Mouse (Mus musculus) regulatory T cell (primary cell): ENCODE data around the gene Mapkapk2.
"Not testable (repeated sequence)": the region's sequence is repeated elsewhere in the genome, so short reads cannot be mapped to it uniquely, and the experiment has no call there.

Experiments used
- in situ Hi-C: fragments of 300-600 bp; cut with MboI, MseI; formaldehyde crosslinking; loops from one replicate; pipeline ENCODE4 v1.15.1; 2025; ENCODE audit warnings: high pct_unique_total_duplicates

The Mapkapk2 gene

DNA sequence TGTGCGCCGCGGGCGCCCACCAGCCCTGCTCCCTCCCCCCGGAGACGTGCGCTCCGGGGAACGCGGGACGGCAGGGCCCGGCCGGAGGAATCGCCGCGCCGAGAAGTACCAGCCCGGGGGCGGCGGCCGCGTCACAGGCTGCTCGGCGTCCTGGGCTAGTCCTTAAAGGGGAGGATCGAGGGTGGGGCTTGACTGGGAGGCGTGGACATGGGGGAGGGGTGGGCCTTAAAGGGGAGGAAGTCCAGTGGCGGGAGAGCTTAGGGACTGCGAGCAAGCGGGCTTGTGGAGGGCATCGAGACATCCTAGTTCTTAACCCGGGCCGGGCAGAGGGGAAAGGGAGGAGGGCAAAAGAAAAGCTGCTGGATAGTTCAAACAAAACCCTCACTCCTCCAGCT, at the start of gene Mapkapk2:
Gene Mapkapk2 (minus strand): TSS at position 127 of the 395 bp plus-strand sequence.
- in situ Hi-C loops = no loop called here

DNA sequence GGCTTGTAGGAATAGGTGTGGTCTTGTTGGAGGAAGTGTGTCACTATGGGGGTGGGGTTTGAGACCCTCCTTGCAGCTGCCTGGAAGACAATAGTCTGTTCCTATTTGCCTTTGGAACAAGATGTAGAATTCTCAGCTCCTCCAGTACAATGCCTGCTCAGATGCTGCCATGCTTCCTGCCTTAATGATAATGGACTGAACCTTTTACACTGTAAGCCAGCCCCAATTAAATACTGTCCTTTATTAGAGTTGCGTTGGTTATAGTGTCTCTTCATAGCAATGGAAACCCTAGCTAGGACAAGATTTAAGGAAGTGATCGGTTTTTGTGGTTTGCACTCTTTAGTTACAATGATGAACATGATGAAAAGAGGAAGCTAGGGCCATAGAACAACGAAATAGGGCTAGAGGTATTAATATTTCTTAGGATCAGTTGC, 48.6 kb upstream of the Mapkapk2 start:
- in situ Hi-C loops = no loop called here

DNA sequence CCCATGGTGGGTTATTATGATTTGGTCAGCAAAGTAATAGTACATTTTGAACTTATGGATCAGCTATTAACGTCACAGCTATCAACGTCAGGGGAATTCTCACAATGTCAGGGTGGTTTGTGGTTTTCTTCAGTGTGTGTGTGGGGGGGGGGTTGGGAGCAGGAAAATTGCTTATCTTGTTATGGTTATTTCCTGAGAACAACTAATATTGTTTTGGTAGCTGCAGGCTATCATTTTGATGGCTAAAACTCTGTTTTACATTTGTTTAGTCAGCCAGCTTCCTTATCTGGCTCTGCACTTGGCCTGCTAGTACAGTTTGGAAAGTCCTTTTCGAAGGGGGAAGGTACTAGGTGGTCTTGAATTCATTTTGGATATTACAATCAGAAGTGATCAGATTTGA, 47.6 kb upstream of the Mapkapk2 start:
- in situ Hi-C loops = not testable (repeated sequence)

DNA sequence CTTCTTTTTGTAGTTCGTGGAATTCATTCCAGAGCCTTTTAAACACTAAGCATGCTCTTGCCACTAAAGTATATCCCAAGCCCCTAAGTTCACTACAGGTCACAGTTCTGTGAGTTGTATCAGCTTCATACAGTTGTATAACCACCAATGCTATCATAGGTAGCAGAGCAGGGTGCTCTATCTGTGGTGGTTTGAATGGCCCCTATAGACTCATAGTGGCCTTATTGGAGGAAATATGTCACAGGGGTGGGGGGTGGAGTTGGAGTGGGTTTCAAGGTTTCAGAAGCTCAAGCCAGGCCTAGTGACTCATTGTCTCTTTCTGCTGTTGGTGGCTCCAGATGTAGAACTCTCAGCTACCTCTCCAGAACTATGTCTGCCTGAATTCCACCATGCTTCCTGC, 44.8 kb upstream of the Mapkapk2 start:
- in situ Hi-C loops = no loop called here

DNA sequence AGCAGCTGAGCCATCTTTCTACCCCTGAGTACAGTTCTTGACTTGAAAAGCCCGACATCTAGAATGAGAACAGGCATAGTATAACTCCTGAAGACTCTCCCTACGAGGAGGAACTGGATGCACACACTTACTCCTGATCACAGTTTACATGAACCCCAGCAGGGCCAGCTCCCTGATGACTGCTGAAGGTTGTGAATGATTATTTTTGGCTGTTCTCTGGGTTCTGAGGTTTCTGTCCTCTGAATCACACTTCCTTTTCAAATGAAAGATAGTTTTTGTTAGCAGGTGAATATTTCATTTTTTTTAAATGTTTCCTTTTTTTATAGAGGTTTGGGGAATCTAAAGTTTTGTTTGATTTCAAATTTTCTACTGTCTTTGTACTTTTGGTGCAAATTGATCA, 43.8 kb upstream of the Mapkapk2 start:
- in situ Hi-C loops = no loop called here

DNA sequence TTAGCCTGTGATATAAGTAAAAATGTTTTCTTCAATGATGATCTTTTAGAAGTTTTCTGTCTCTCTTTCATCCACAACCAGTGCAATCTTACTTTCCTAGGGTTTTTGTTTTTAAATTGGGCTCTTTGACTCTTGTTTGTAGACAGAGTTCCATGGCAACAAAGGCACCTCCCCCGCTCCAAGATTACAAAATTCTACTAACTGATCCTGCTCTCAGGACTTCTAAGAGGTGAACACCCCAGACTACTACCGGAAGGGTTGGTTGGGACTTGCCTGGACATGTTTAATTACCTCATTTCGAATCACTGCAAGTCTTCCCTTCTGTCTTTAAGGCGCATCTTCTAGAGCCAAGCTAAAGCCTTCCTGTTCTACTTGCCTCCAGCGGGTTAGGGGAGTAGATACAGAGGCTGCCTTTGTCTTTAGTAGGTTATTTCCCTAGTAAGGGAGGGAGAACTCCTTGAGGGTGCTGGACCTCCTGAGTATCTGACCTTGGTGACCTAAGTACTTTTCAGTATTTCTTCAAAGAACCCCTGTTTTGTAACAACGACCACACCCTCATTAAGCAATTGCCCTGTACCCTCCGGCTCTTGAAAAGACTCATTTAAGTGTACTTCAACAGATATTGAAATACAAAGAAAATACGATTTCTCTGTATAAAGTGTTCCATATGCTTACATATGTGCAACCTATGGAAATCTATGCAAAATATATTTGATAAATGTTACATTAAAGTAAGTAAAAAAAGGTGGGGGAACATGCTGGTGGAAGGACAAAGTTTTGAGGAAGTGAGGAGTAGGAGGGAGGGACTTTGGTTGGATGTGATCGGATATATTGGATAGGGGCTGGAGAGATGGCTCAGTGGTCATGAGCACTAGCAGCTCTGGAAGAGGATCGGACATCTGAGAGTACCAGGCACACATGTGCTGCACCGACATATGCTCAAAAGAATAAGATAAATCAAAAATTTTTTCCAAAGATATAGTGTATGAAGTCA, 41.8 kb upstream of the Mapkapk2 start:
- in situ Hi-C loops = no loop called here

DNA sequence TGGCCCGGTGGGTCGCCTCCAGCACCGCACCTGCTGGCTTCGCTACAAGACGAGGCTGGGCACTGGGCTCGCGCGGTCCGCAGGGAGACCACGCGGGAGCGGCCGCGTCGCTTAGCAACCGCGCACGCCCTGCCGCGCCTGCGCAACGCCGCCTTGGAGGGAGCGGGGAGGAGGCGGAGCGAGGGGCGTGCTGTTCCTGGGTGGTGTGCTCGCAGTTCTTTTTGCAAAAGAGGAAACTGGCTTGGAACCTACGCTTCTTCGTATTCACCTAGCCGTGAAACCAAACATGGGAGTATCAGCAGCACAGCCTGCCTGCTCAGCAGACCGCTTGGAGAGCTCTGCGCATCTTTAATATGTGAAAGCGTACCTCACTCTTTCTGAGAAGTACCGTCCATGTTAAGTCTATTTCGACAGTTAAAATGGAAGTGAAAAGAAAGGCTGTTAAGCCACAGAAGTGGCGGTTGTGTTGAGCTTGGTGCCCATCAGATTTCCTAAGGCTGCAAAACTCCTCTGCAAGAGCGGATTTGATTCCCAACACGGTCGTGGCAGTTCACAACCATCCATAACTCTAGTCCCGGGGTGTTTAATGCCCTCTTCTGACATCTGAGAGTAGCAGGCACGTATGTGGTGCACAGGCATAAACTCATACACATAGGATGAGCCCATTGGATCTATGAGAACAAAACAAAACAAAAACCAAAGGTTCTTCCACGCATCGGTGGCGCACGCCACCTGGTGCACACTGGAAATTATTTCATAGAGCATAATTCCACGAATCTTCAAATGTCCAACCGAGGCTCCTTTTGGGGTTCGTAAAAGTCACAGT, 40.8 kb upstream of the Mapkapk2 start, which contains the start of gene Dyrk3:
Gene Dyrk3 (minus strand): TSS at position 150 of the 826 bp plus-strand sequence.
- in situ Hi-C loops = no loop called here

DNA sequence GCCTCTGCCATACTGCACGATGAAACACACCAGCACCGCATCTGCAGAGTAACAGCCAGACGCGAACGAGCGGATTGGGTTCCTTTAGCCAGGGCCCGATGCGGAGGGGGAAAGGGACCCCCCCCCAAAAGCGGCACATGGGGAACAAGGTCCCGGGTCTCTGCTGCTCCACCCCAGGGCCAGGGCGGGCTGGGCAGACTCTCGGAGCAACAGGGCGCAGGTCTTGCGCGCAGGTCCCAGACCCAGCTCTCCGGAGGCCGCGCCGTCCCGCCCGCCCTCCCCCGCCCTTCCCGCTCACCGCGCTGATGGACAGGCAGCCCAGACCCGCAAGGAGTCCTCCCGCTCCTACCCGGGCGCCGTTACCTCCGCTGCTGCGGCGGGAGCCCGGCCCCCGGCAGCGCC, 40.1 kb upstream of the Mapkapk2 start:
- in situ Hi-C loops = no loop called here

DNA sequence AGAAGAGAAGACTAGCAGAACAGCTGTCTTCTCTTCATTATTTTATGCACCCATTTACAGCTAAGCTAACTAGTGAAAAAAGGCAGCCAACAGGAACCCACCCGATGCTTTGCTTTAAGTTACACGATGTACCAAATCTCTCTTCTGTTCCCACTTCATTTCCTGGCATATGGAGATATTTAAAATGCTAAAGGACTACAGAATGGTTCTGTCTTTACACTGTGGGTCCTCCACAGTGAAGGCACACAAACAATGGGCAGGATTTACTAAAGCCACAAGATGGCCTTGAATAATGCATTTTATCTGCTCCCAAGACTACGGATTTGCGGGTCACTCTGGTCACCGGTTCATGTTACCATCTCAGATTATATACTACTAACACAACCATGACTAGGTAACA, 39.5 kb upstream of the Mapkapk2 start:
- in situ Hi-C loops = no loop called here

DNA sequence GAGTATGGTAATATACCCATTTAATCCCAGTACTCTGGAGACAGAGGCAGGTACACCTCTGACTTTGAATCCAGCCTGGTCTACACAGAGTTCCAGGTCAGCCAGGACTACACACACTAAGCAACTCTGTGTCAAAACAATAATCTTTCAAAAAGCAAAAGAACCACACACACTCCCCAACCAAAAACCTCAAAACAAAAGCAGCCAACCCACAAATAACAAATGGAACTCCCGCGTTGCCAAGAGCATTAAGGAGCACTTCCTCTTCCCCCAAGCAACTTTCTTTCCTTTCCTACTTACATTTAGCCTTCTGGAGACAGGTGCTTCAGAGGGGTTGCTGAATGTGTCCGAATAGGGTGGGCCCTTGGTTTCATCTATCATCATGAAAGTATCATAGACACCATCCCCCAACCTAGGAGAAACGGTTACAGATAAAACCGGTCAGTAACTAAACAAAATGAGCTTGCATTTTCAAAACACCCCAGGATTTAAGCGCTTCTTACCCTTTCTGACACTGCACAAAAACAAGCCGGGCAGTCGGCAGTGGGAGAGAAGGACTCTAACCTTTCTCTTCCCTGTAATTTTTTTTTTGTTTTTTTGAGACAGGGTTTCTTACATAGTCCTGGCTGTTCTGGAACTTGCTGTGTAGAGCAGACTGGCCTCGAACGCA, 38.5 kb upstream of the Mapkapk2 start:
- in situ Hi-C loops = no loop called here

DNA sequence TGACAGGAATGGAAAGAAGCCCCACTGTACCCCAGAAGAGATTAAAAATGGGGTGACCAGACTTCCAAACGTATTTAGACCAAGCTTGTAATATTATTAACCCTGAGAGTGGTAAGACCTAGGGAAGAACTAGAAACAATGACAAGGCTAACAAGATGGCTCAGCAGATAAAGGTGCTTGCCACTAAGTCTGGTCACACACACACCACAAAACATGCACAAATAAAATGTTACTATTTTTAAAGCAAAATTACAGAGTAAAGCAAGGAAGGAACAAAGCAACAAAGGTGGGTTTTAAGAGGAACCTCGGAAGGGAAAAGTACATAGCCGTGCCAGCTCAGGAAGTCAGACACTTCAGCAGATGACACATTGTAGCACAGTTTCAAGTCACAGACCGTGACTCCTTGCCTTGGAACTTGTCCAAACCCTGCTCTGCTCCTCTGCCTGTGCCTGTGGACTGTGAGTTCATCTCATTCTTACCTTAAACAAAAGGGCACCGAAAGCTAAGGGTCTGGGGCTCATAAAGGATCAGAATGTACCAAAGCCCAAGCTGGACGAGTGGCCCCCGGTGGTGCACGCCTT, 37.4 kb upstream of the Mapkapk2 start:
- in situ Hi-C loops = no loop called here

DNA sequence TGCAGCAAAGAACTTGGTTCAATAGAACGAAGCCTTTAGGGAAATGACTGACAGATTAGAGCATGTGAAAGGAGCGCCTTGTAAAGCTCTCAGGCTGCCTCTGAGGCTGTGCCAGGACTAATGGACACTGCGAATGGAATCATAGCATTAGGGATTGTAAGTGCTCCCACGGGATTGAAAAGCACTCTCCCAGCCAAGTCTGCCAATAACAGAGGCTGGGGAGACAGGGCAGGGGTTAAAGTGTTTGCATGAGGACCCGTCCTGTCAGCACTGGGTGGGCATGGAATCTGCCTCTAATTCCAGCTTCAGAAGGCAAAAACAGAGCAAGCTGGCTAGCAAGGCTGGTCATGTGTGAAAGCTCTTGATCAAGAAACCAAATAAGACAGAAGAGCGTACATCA, 36.6 kb upstream of the Mapkapk2 start:
- in situ Hi-C loops = no loop called here

DNA sequence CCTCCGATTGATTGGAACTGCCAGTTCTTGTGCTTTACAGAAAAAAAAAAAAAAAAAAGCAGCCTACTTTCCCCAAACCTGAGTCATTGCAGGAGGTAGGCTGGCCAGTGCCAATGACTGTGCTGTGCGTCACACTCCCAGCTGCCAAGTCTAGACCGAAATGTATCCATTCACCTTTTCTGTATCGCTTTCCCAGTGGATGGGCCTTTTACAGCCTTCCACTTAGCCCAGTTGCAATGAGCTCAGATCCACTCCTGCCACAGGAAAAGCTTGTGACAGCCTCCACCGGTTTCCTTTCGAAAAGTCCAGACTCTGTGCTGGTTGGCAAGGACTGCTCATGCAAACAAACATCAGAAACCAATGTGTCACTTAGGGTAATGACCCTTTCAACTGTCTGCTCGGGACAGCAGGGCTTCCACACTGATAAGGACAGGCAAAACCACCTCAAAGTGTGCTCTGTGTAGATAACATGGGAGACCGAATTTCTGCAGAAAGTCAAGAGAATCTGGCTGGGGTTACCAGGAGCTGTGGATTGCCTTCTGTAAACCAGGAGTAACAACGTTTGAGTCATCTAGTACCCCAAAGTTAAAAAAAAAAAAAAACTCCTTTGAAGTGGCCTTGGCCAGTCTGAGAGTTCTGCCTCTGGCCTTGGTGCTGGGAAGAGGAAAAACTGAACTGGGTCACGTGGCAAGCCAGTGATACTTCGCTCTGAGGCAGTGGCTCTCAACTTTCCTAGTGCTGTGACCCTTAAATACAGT, 28.5 kb upstream of the Mapkapk2 start:
- in situ Hi-C loops = no loop called here

DNA sequence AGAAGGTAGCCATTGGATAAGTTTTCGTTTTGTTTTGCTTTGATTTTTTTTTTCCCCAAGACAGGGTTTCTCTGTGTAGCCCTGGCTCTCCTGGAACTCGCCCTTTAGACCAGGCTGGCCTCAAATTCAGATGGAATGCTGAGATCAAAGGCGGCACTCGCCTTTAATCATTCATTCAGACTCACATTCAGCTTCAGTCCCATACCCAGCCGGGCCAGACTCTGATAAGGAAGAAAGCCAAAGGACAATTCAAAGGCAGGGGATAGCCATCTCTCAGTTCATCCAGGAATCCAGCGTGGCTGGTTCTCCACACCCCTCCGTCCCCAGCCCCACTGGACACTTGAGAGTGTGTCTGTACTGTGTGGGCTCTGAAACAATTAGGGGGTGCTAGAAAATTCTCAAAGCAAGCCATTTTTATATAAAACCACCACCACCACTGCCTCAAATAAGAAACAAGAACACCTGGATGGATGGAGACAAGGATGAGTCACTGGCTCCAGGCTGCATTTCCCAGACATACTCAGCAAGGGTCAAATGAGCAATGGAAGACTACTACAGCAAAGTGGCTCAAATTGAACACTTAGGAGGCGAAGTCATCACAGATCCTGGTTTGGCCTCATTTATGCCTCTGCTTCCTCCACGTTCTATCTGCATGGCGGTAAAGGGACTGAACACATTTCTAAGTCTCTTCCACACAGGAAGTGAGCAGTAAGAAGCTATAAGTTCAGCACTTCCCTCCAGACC, 26.1 kb upstream of the Mapkapk2 start:
- in situ Hi-C loops = loop anchor here (5.0 kb wide), 1 partner anchor 39 kb away; no protein-coding TSS in a partner anchor

DNA sequence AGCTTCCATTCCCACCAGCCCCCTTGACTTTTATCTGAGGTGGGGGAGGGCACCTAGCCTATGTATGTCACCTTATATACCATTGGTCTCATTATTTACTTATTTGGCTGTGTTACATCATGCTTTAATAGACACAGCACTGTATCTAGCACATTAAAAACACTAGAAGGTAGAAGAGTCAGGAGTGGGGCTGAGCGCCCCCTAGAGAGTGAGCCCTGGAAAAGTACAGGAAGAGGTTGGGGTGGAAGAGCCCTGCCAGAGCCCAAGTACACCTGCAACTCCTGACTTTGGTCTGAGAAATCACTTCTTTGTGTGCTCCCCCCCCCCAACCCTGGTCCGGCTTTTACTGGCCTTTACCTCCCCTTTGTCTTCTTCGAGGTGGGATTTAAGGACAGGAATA, 24.4 kb upstream of the Mapkapk2 start:
- in situ Hi-C loops = loop anchor here (5.0 kb wide), 1 partner anchor 40 kb away; no protein-coding TSS in a partner anchor

DNA sequence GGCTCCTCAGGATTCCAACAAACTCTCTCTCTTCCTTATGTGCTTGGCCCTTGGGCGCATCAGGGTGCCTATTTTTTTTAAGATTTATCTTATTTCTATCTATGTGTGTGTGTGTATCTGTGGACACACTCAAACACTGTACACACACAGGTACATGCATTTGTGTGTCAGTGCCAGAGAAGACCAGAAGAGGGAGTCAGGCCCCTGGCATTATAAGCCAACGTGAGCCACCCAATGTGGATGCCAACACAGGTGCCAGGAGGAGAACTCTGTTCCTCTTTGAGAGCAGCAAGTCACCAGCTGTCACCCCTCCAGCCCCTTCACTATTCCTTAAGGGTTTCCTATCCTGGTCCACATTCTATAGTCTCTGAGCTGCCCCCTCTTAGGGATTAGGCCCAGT, 21.4 kb upstream of the Mapkapk2 start:
- in situ Hi-C loops = no loop called here

DNA sequence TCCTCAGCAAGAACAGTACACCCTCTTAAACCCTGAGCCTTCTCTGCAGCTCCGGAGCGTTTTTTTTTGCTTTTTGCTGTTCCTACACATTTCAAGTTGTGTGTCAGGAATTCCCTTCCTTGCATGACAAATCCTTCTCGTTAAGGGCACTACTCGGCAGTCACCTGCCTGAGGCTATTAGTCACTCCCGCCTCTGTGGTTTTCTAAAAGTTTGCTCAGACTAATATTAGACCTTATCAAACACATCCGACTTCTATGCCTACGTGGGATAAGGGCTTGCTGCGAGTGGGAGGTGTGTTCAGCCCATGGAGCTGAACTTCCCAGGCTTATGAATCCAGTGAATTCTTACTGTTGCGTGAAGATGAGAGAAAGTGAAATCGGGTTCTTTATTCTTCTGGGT, 20.9 kb upstream of the Mapkapk2 start:
- in situ Hi-C loops = no loop called here

DNA sequence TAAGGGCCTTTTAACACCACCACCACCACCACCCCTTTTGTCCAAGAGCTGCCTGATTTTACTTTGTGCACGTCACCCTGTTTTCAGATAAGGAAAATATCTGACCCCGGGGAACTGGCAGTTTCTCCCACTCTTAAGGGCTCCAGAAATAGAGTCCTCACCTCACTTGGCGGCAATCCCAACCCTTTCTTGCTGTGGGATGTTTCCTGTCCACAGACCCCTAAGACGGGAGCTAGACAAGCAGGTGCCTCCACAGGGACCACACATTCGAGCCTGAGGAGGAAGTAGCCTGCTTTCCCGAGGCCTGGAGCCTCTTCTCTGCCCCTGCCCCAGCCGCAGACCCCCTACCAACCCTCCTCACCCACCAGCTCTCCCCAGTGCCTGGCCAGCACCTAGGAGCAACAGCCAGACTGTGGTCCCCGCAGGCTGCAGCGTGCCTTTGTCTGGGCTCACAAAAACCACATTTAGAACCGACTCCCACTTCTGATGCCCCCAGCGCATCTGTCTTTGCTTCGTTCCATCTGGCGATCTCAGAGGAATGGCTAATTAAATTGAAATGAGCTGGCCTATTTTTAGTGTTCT, 18.9 kb upstream of the Mapkapk2 start:
- in situ Hi-C loops = no loop called here

DNA sequence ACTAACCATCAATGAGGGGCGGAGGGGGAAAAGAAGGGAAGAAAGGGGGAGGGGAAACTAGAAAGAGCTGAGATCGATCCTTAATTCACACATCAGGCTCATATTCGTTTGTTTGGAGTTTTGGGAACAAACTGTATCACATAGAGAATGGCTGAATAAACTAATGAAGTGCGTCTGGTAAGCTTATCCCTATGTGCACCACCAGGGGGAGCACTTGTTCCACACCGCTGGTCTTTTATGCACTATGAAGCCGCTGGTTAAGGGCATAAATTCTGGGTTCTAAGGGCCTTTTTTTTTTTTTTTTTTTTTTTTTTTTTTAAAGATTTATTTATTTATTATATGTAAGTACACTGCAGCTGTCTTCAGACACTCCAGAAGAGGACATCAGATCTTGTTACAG, 18.3 kb upstream of the Mapkapk2 start:
- in situ Hi-C loops = no loop called here

DNA sequence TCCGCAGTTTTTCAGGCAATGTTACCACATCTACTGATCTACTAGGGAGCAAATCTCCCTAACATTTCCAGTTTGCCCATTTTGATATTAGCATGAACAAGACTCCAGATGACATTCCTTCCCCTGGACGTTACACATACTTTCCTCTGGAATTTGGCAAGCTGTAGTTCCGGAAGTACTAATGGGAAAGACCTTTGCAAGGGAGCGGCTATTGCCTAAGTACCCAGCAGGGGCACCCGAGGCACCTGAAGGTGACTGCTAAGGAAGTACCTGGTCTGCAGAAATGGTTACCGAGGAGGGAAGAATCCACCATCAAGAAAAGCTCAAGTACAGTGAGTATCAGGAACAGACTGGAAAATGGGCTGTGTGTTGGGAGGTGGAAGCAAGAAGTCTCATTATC, 14.9 kb upstream of the Mapkapk2 start:
- in situ Hi-C loops = no loop called here
